Mouse (Mus musculus) CD4-positive, CD25-positive, alpha-beta regulatory T cell, adult 2 months (primary cell): ENCODE data around the gene Tek.
"Not testable (repeated sequence)": the region's sequence is repeated elsewhere in the genome, so short reads cannot be mapped to it uniquely, and the experiment has no call there.

Source experiments
- DNase-seq: peaks from one replicate; pipeline ENCODE4 v3.0.0-alpha.2; 2012; ENCODE audit warnings: low read depth, low spot score

Gene Tek

GRCm38 (mm10) chr4:94738838-94739731 lies at the start of gene Tek:
Gene Tek, plus strand, starts transcription at chr4:94739289.
- no peak for DNase-seq

- not testable (repeated sequence) for DNase-seq
These were observed 49.3 kb upstream of the Tek start for GRCm38 (mm10) chr4:94689804-94690203.

GRCm38 (mm10) chr4:94691078-94691477 lies 48.0 kb upstream of the Tek start:
- DNase-seq = no peak

GRCm38 (mm10) chr4:94692175-94692574 lies 46.9 kb upstream of the Tek start:
- DNase-seq = no peak

GRCm38 (mm10) chr4:94696368-94696767 lies 42.7 kb upstream of the Tek start:
- DNase-seq = no peak

GRCm38 (mm10) chr4:94711002-94711401 lies 28.1 kb upstream of the Tek start:
- no peak for DNase-seq

- no peak for DNase-seq
These were observed 27.7 kb upstream of the Tek start for GRCm38 (mm10) chr4:94711426-94711825.

GRCm38 (mm10) chr4:94713741-94714140 lies 25.3 kb upstream of the Tek start:
- no peak for DNase-seq

- DNase-seq = no peak
These were observed 23.9 kb upstream of the Tek start for GRCm38 (mm10) chr4:94715166-94715565.

GRCm38 (mm10) chr4:94725799-94726198 lies 13.3 kb upstream of the Tek start:
- no peak for DNase-seq

- DNase-seq = no peak
These were observed 6.4 kb upstream of the Tek start for GRCm38 (mm10) chr4:94732721-94733120.

GRCm38 (mm10) chr4:94737326-94738295 lies 1.5 kb upstream of the Tek start:
- no peak for DNase-seq

- no peak for DNase-seq
These were observed 2.7 kb downstream of the Tek start for GRCm38 (mm10) chr4:94741824-94742223.

- DNase-seq = no peak
These were observed 6.7 kb downstream of the Tek start for GRCm38 (mm10) chr4:94745749-94746148.

- DNase-seq = no peak
These were observed 7.3 kb downstream of the Tek start for GRCm38 (mm10) chr4:94746387-94746811.

GRCm38 (mm10) chr4:94747338-94747737 lies 8.2 kb downstream of the Tek start:
- DNase-seq = no peak

GRCm38 (mm10) chr4:94752512-94752911 lies 13.4 kb downstream of the Tek start:
- DNase-seq = no peak

GRCm38 (mm10) chr4:94765217-94765616 lies 26.1 kb downstream of the Tek start:
- DNase-seq = no peak

GRCm38 (mm10) chr4:94766176-94766575 lies 27.1 kb downstream of the Tek start:
- DNase-seq = no peak

GRCm38 (mm10) chr4:94768624-94769023 lies 29.5 kb downstream of the Tek start:
- DNase-seq = no peak

GRCm38 (mm10) chr4:94781043-94781442 lies 42.0 kb downstream of the Tek start:
- DNase-seq = no peak

GRCm38 (mm10) chr4:94785921-94786320 lies 46.8 kb downstream of the Tek start:
- no peak for DNase-seq
